Mouse (Mus musculus): ENCODE results near the gene Afm. TPM values are rescaled to one million over a fixed set of nuclear protein-coding genes. Genes with fewer than 3 reads are reported as not detected.

Gene Afm
- total RNA-seq (2021) = not detected
- long read RNA-seq, experiment 1 = 0 reads
- long read RNA-seq, experiment 2 = 0 reads

GRCm38 (mm10) chr5:90518356-90519100 lies at the start of gene Afm:
Afm (plus strand) TSS chr5:90518932.
- H3K4me3 ChIP-seq = no peak within 1 kb of the TSS
- DNase-seq = no peak
- H3K27ac ChIP-seq = no peak within 1 kb of the TSS
- TF ChIP-seq CTCF (IDR thresholded peaks at IDR 0.05) = no peak
- intact Hi-C loops (cut with DNase I) = no loop called here

- Histone ChIP-seq H3K4me3 (no peak overlapping the region), H3K27ac (no peak overlapping the region)
- no peak for TF ChIP-seq CTCF (IDR thresholded peaks at IDR 0.05)
- no peak for DNase-seq
- intact Hi-C loops (cut with DNase I) = no loop called here
These were observed 47.9 kb upstream of the Afm start for GRCm38 (mm10) chr5:90470836-90471235.

GRCm38 (mm10) chr5:90473902-90474301 lies 44.8 kb upstream of the Afm start:
- DNase-seq = no peak
- TF ChIP-seq CTCF (IDR thresholded peaks at IDR 0.05) = no peak
- intact Hi-C loops (cut with DNase I) = no loop called here
- H3K4me3 ChIP-seq = no peak overlapping the region
- no peak overlapping the region for H3K27ac ChIP-seq

- TF ChIP-seq CTCF (IDR thresholded peaks at IDR 0.05) = no peak
- no peak overlapping the region for H3K27ac ChIP-seq
- no peak for DNase-seq
- intact Hi-C loops (cut with DNase I) = no loop called here
- no peak overlapping the region for H3K4me3 ChIP-seq
These were observed 44.4 kb upstream of the Afm start for GRCm38 (mm10) chr5:90474369-90474768.

GRCm38 (mm10) chr5:90476741-90477140 lies 42.0 kb upstream of the Afm start:
- intact Hi-C loops (cut with DNase I) = no loop called here
- no peak for TF ChIP-seq CTCF (IDR thresholded peaks at IDR 0.05)
- no peak for DNase-seq

GRCm38 (mm10) chr5:90477308-90478140 lies 41.2 kb upstream of the Afm start:
- DNase-seq = no peak
- H3K4me3 ChIP-seq = no peak overlapping the region
- intact Hi-C loops (cut with DNase I) = no loop called here
- no peak overlapping the region for H3K27ac ChIP-seq
- TF ChIP-seq CTCF (IDR thresholded peaks at IDR 0.05) = no peak

More at GRCm38 (mm10) chr5:90476741-90477140, 42.0 kb upstream of the Afm start:
- Histone ChIP-seq H3K4me3 (no peak overlapping the region), H3K27ac (no peak overlapping the region)

- intact Hi-C loops (cut with DNase I) = no loop called here
- H3K27ac ChIP-seq = no peak overlapping the region
- DNase-seq = no peak
- TF ChIP-seq CTCF (IDR thresholded peaks at IDR 0.05) = no peak
- no peak overlapping the region for H3K4me3 ChIP-seq
These were observed 39.8 kb upstream of the Afm start for GRCm38 (mm10) chr5:90478886-90479285.

- Histone ChIP-seq H3K4me3 (no peak overlapping the region), H3K27ac (no peak overlapping the region)
- no peak for DNase-seq
- no peak for TF ChIP-seq CTCF (IDR thresholded peaks at IDR 0.05)
- intact Hi-C loops (cut with DNase I) = no loop called here
These were observed 33.1 kb upstream of the Afm start for GRCm38 (mm10) chr5:90485597-90485996.

GRCm38 (mm10) chr5:90488323-90488722 lies 30.4 kb upstream of the Afm start:
- intact Hi-C loops (cut with DNase I) = no loop called here
- TF ChIP-seq CTCF (IDR thresholded peaks at IDR 0.05) = no peak
- Histone ChIP-seq H3K27ac (no peak overlapping the region), H3K4me3 (no peak overlapping the region)
- DNase-seq = no peak

GRCm38 (mm10) chr5:90490518-90490917 lies 28.2 kb upstream of the Afm start, which contains the start of gene Afp:
Afp (plus strand) TSS chr5:90490737.
- intact Hi-C loops (cut with DNase I) = no loop called here
- TF ChIP-seq CTCF (IDR thresholded peaks at IDR 0.05) = no peak
- Histone ChIP-seq H3K4me3 (peak within 1 kb of the TSS; percentile 19; the same call in 1 of the 2 replicates), H3K27ac (no peak within 1 kb of the TSS)
- no peak for DNase-seq

- intact Hi-C loops (cut with DNase I) = no loop called here
- no peak overlapping the region for H3K27ac ChIP-seq
- TF ChIP-seq CTCF (IDR thresholded peaks at IDR 0.05) = no peak
- no peak overlapping the region for H3K4me3 ChIP-seq
- DNase-seq = no peak
These were observed 26.3 kb upstream of the Afm start for GRCm38 (mm10) chr5:90492440-90492839.

GRCm38 (mm10) chr5:90494308-90494707 lies 24.4 kb upstream of the Afm start:
- no peak for TF ChIP-seq CTCF (IDR thresholded peaks at IDR 0.05)
- Histone ChIP-seq H3K4me3 (no peak overlapping the region), H3K27ac (no peak overlapping the region)
- DNase-seq = no peak
- intact Hi-C loops (cut with DNase I) = no loop called here

- H3K4me3 ChIP-seq = no peak overlapping the region
- intact Hi-C loops (cut with DNase I) = no loop called here
- no peak overlapping the region for H3K27ac ChIP-seq
- TF ChIP-seq CTCF (IDR thresholded peaks at IDR 0.05) = no peak
- DNase-seq = no peak
These were observed 19.2 kb upstream of the Afm start for GRCm38 (mm10) chr5:90499509-90499908.

Measured in gastrocnemius, adult 2 months (tissue).